Mouse (Mus musculus) splenic B cell, adult 2 months (primary cell): ENCODE data around the gene Gm44579.

ENCODE experiments used
- DNase-seq: peaks from one replicate; pipeline ENCODE4 v3.0.0-alpha.2; 2011; ENCODE audit warnings: low read depth, low spot score
- H3K27me3 ChIP-seq: 2 replicates; pipeline ENCODE4 v1.6.1; 2012; ENCODE audit warnings: mild to moderate bottlenecking, low read length, moderate library complexity, mixed read lengths; ENCODE audit not compliant: control insufficient read depth, poor library complexity, insufficient read depth, severe bottlenecking
- H3K36me3 ChIP-seq: 2 replicates; pipeline ENCODE4 v1.6.1; 2012; ENCODE audit warnings: mild to moderate bottlenecking, low read length, moderate library complexity, mixed read lengths; ENCODE audit not compliant: control insufficient read depth, poor library complexity, insufficient read depth, severe bottlenecking

The Gm44579 gene

GRCm38 (mm10) chr15:98220877-98221276 is at the start of gene Gm44579, which contains the start of gene Olfr287:
TSS of gene Gm44579 (minus strand) at chr15:98220977.
TSS of gene Olfr287 (minus strand) at chr15:98221056.
- H3K27me3 ChIP-seq, result no peaks in the 10 kb centered on the region
- H3K36me3 ChIP-seq, result no peaks in the 10 kb centered on the region
- DNase-seq, result no peak

- DNase-seq, result no peak
- H3K36me3 ChIP-seq, result no peaks in the 10 kb centered on the region
- H3K27me3 ChIP-seq, result no peaks in the 10 kb centered on the region; the same call in 1 of the 2 replicates
Measured at GRCm38 (mm10) chr15:98257776-98258175, 37.0 kb upstream of the Gm44579 start.

- no peak for DNase-seq
- Histone ChIP-seq H3K36me3 (no peaks in the 10 kb centered on the region), H3K27me3 (no peaks in the 10 kb centered on the region; the same call in 1 of the 2 replicates)
Measured at GRCm38 (mm10) chr15:98257193-98257592, 36.4 kb upstream of the Gm44579 start, which contains the start of gene H1fnt. TSS of gene H1fnt (minus strand) at chr15:98257293.

GRCm38 (mm10) chr15:98256271-98256670 is 35.5 kb upstream of the Gm44579 start:
- Histone ChIP-seq H3K27me3 (no peaks in the 10 kb centered on the region; the same call in 1 of the 2 replicates), H3K36me3 (no peaks in the 10 kb centered on the region)
- no peak for DNase-seq

GRCm38 (mm10) chr15:98235442-98235841 is 14.7 kb upstream of the Gm44579 start:
- DNase-seq, result no peak
- Histone ChIP-seq H3K36me3 (no peaks in the 10 kb centered on the region), H3K27me3 (no peaks in the 10 kb centered on the region; the same call in 1 of the 2 replicates)

- no peak for DNase-seq
Measured at GRCm38 (mm10) chr15:98234350-98234749, 13.6 kb upstream of the Gm44579 start, which contains the start of gene Olfr286. TSS of gene Olfr286 (minus strand) at chr15:98234450.

GRCm38 (mm10) chr15:98226096-98226495 is 5.3 kb upstream of the Gm44579 start:
- Histone ChIP-seq H3K36me3 (no peaks in the 10 kb centered on the region), H3K27me3 (no peaks in the 10 kb centered on the region)
- no peak for DNase-seq

More at GRCm38 (mm10) chr15:98234350-98234749, 13.6 kb upstream of the Gm44579 start, which contains the start of gene Olfr286:
- Histone ChIP-seq H3K36me3 (no peaks in the 10 kb centered on the region), H3K27me3 (no peaks in the 10 kb centered on the region)

- no peak for DNase-seq
Measured at GRCm38 (mm10) chr15:98225610-98226009, 4.8 kb upstream of the Gm44579 start.

GRCm38 (mm10) chr15:98222377-98222776 is 1.6 kb upstream of the Gm44579 start:
- no peak for DNase-seq
- no peaks in the 10 kb centered on the region for H3K36me3 ChIP-seq
- no peaks in the 10 kb centered on the region for H3K27me3 ChIP-seq

More at GRCm38 (mm10) chr15:98225610-98226009, 4.8 kb upstream of the Gm44579 start:
- no peaks in the 10 kb centered on the region for H3K36me3 ChIP-seq
- H3K27me3 ChIP-seq, result no peaks in the 10 kb centered on the region

- no peaks in the 10 kb centered on the region; the same call in 1 of the 2 replicates for H3K27me3 ChIP-seq
- H3K36me3 ChIP-seq, result no peaks in the 10 kb centered on the region
- no peak for DNase-seq
Measured at GRCm38 (mm10) chr15:98214130-98214529, 6.6 kb downstream of the Gm44579 start.

GRCm38 (mm10) chr15:98213336-98213870 is 7.4 kb downstream of the Gm44579 start:
- Histone ChIP-seq H3K36me3 (no peaks in the 10 kb centered on the region), H3K27me3 (no peaks in the 10 kb centered on the region; the same call in 1 of the 2 replicates)
- DNase-seq, result no peak

GRCm38 (mm10) chr15:98209676-98210075 is 11.1 kb downstream of the Gm44579 start:
- Histone ChIP-seq H3K36me3 (no peaks in the 10 kb centered on the region), H3K27me3 (no peaks in the 10 kb centered on the region)
- DNase-seq, result no peak

- no peaks in the 10 kb centered on the region for H3K36me3 ChIP-seq
- no peak for DNase-seq
Measured at GRCm38 (mm10) chr15:98195442-98195841, 25.3 kb downstream of the Gm44579 start, which contains the start of gene Olfr288. TSS of gene Olfr288 (minus strand) at chr15:98195542.

GRCm38 (mm10) chr15:98184456-98184855 is 36.3 kb downstream of the Gm44579 start:
- H3K27me3 ChIP-seq, result no peaks in the 10 kb centered on the region
- no peaks in the 10 kb centered on the region for H3K36me3 ChIP-seq
- no peak for DNase-seq

More at GRCm38 (mm10) chr15:98195442-98195841, 25.3 kb downstream of the Gm44579 start, which contains the start of gene Olfr288:
- H3K27me3 ChIP-seq, result no peaks in the 10 kb centered on the region

- Histone ChIP-seq H3K27me3 (no peaks in the 10 kb centered on the region), H3K36me3 (no peaks in the 10 kb centered on the region)
- DNase-seq, result no peak
Measured at GRCm38 (mm10) chr15:98181856-98182570, 38.8 kb downstream of the Gm44579 start.
